Mouse (Mus musculus) adrenal gland (tissue): ENCODE measurements around the gene Vwf.

Source experiments
- intact Hi-C: fragments of 180-260 bp; cut with DNase I; formaldehyde crosslinking; loops from one replicate; pipeline ENCODE4 v1.15.1; 2025

Gene Vwf

DNA sequence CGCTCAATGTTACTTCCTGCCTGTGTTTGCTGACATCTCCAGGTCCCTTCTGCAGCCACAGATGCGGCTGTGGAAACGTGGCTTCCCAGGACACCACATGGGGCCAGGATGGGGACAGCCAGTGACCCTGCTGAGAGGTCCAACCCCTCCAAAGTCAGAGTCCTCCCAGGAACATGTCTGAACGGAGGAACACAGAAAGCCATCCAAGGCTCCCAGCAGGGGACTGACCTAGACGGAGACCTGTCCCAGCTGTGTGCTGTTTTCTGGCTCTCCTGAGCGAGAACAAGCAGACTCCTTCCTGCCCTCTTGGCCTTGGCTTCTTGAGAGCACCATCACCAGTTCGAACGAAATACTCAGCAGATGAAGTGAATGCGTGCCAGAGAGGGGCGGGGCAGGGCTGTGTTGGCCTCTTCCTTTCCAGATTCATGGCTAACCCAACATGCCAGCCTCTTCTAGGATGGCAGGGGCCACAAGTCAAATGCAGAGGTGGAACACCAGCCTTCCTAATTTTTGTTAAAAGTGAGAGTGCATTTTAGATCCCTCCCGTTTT, 183.5 kb downstream of the Vwf start:
- intact Hi-C loops: no loop called here
